Mouse (Mus musculus): ENCODE data around the gene Ephb1.

- TF ChIP-seq POLR2A (IDR thresholded peaks at IDR 0.05; ENCODE audit: control insufficient read depth, low read depth, low read length) (no peak), CTCF (IDR thresholded peaks at IDR 0.05; ENCODE audit: control insufficient read depth, insufficient read depth, insufficient replicate concordance, low read depth, low read length) (no peak)
Measured at GRCm38 (mm10) chr9:102256407-102256806, 98.1 kb downstream of the Ephb1 start.
